Mouse (Mus musculus) stomach, postnatal 0 days (tissue): ENCODE results near the gene Gm49721. TPM values are rescaled to one million over a fixed set of nuclear protein-coding genes. Genes with fewer than 3 reads are reported as not detected.
"Not testable (repeated sequence)": the region's sequence is repeated elsewhere in the genome, so short reads cannot be mapped to it uniquely, and the experiment has no call there.

Experiments
- ATAC-seq: fragments of 200-750 bp; cut with Nextera tagmentation; 2 replicates; pipeline ENCODE4 v1.8.0; 2017; ENCODE audit not compliant: low FRiP score, low TSS enrichment
- DNase-seq: peaks from one replicate; pipeline ENCODE4 v3.0.0-alpha.2; 2016; ENCODE audit warnings: low spot score
- H3K27ac ChIP-seq: fragments of 300-500 bp; sonication (generic); replicated peaks from 2 replicates; pipeline ENCODE4 v1.5.1; 2014; ENCODE audit warnings: mild to moderate bottlenecking, control low read depth
- H3K27me3 ChIP-seq: fragments of 300-500 bp; sonication (generic); 2 replicates; pipeline ENCODE4 v1.6.1; 2014; ENCODE audit warnings: low read length; ENCODE audit not compliant: control insufficient read depth, insufficient read depth
- H3K36me3 ChIP-seq: fragments of 300-500 bp; sonication (generic); 2 replicates; pipeline ENCODE4 v1.6.1; 2014; ENCODE audit warnings: low read length, mixed read lengths; ENCODE audit not compliant: control insufficient read depth, insufficient read depth
- H3K4me1 ChIP-seq: fragments of 300-500 bp; sonication (generic); replicated peaks from 2 replicates; pipeline ENCODE4 v1.6.1; 2014; ENCODE audit warnings: antibody characterized with exemption; ENCODE audit not compliant: control insufficient read depth, insufficient read depth
- H3K4me2 ChIP-seq: fragments of 300-500 bp; sonication (generic); replicated peaks from 2 replicates; pipeline ENCODE4 v1.6.1; 2014; ENCODE audit warnings: low read depth, mild to moderate bottlenecking, control low read depth, moderate library complexity
- H3K4me3 ChIP-seq: fragments of 300-500 bp; sonication (generic); 2 replicates; pipeline ENCODE4 v1.5.1; 2014; ENCODE audit warnings: low read depth, low read length, control low read depth
- H3K9ac ChIP-seq: fragments of 300-500 bp; sonication (generic); 2 replicates; pipeline ENCODE4 v1.6.1; 2014; ENCODE audit warnings: mild to moderate bottlenecking, low read length, control low read depth, mixed read lengths
- H3K9me3 ChIP-seq: fragments of 300-500 bp; sonication (generic); 2 replicates; pipeline ENCODE4 v1.6.1; 2016; ENCODE audit warnings: low read length; ENCODE audit not compliant: control insufficient read depth
- CTCF ChIP-seq: IDR thresholded peaks from 2 replicates; pipeline ENCODE4 v1.5.1; 2016; ENCODE audit warnings: antibody characterized with exemption, low read depth, mild to moderate bottlenecking, moderate library complexity
- WGBS: fragments of 180-500 bp; shearing (Covaris S2); extraction: QIAGEN DNeasy Blood & Tissue Kit; methylation state at CpG from one replicate; pipeline ENCODE4 v1.1.7; 2014; 5-methylcytosine and 5-hydroxymethylcytosine counted together
- polyA plus RNA-seq: library from polyadenylated mRNA; unstranded; fragments of >200 nt; fragmentation: Nextera tagmentation; extraction: Ambion mirVana; gene quantifications from 2 replicates; pipeline ENCODE4 v1.2.1, GENCODE M21; 2015

Gene Gm49721
- polyA plus RNA-seq, 1 experiment from 2014 or later: 0.17 TPM

DNA sequence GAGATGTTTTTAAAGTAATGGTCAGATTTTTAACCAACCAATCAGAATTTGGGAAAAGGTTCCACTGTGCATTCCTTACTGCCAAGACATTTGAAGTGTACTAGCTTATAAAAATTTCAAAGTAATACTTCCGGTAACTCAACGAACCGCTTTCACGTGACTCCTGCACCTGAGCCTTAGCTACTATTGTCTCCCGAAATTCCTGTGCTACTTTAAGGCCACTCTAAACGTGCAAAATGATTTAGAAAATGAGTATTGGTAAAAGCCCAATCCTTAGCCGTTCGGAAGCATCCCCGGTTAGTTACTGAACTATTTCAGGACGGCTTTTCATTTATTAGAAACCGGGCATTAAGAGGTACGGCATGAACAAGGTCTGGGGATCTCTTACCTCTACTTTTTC, 18.4 kb upstream of the Gm49721 start:
- not testable (repeated sequence) for H3K9me3 ChIP-seq, H3K9ac ChIP-seq, ATAC-seq, H3K27ac ChIP-seq, H3K27me3 ChIP-seq, H3K36me3 ChIP-seq, DNase-seq, H3K4me1 ChIP-seq
- 0% methylated on average over 12 of the region's 12 CpGs for WGBS
- H3K4me3 ChIP-seq: peak overlapping the region; percentile 48
- peak overlapping the region; percentile 43 for H3K4me2 ChIP-seq

DNA sequence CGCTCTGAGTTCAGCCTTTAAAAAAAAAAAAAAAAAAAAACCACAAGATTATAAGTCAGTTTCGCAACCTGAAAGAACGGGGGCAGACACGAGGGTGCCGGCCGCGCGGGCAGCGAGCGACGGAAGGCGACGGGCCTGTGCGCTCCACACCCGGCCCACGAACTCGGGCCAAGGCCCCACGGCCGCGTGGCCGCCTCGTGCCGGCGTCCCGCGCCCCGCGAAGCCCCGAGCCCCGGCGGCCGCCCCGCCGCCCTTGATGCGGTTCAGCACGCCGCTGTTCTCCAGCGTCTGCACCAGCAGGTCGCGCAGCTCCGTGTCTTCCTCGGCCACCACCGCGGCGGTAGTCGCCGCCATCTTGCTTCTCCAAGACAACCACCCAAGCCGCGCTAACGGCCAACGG, 17.9 kb upstream of the Gm49721 start, which contains the start of gene Tagap1:
TSS of gene Tagap1 (minus strand) at position 381 of the 400 bp plus-strand sequence.
- WGBS: under 1% methylated on average over 36 of the region's 51 CpGs
- Histone ChIP-seq H3K4me2 (peak within 1 kb of the TSS; percentile 43), H3K4me3 (peak within 1 kb of the TSS; percentile 48)
- not testable (repeated sequence) for H3K9me3 ChIP-seq, H3K9ac ChIP-seq, H3K36me3 ChIP-seq, H3K27me3 ChIP-seq, H3K4me1 ChIP-seq, ATAC-seq, H3K27ac ChIP-seq
- DNase-seq: peak; percentile 32

DNA sequence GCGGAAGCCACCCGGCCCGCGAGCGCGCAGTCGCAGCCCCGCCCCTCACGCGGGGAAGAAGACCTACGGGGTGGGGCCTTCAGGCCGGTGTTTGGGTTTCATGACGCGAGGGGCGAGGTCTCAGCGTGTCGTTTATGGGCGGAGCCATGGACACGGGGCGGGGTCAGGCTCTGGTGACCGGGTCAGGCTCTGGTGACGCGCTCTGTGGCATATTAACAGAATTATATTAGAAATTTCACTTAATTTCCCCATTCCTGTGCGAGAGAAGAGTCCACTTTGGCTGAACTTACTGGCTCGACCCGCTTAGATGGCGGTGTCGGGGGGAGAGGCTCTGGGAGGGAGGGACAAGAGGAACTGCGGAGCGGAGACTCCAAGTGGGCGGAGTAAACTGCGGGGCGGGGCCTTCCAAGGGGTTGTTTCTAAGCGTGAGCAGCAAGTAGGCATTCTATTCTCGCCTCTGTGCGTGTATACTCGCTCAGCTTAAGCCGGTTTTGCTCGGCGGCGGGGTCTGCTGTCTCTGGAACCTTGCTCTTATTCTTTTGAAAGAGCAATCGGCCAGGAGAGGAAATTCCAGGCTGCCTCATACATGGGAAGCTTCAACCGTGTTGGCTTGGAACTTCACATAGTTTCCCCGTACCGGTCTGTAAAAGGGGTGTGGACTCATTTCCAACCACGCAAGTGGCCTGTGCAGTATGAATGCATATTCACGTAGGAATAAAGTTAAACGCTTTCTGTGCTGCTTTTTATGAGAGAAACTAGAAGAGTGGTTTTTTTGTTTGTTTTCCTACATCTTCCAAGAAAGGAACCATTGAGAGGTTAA, 17.3 kb upstream of the Gm49721 start:
- H3K4me1 ChIP-seq, H3K36me3 ChIP-seq, H3K27me3 ChIP-seq, H3K27ac ChIP-seq, H3K9ac ChIP-seq, H3K9me3 ChIP-seq: not testable (repeated sequence)
- ATAC-seq (peak; percentile 98), DNase-seq (peak; percentile 20)
- 1% methylated on average over 14 of the region's 48 CpGs for WGBS
- Histone ChIP-seq H3K4me2 (0 out of 2 replicates have a peak overlapping the region, but pooled peaks have one; percentile 37), H3K4me3 (peak overlapping the region; percentile 8; the same call in 1 of the 2 replicates)

DNA sequence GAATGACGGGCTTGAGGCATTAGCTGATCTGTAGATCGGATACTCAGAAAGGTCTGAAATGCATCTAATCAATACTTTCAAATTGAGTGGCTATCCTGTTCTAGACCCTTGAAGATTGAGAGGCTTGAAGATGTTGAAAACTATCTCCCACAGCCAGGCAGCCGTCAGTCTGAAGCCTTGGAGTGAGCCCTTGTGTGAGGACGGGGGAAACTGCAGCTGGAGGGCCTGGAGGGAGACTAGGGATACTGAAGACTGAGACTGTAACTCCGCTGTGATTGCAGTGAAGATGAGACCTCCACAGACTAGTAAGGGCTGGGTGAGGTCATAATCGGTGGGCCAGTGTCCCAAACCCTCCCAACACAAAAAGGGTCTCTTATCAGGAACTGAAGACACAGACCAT, 16.4 kb upstream of the Gm49721 start:
- H3K27me3 ChIP-seq, H3K9me3 ChIP-seq, H3K27ac ChIP-seq, H3K4me1 ChIP-seq, H3K4me3 ChIP-seq, DNase-seq, H3K36me3 ChIP-seq, H3K4me2 ChIP-seq, H3K9ac ChIP-seq, ATAC-seq: not testable (repeated sequence)
- WGBS: 62% methylated on average over 3 of the region's 6 CpGs

DNA sequence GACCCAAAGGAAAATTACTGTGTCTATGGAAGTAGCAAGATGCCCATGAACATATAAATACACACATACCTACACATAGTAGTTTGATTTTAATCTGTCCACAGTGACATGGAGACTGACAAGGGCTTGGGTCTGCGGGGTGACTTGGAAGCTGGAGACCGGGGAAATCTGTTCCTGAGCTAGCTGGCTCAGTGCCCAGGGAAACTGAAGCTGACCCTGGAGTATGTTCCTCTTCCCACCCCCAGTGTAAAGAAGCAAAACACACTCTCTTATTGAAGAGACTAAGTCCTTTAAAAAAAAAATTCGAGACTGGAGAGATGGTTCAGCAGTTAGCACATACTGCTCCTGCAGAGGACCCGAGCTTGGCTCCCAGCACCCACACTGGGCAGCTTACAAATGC, 15.8 kb upstream of the Gm49721 start:
- 41% methylated on average over 4 of the region's 4 CpGs for WGBS
- DNase-seq: peak; percentile 17
- not testable (repeated sequence) for H3K9me3 ChIP-seq

DNA sequence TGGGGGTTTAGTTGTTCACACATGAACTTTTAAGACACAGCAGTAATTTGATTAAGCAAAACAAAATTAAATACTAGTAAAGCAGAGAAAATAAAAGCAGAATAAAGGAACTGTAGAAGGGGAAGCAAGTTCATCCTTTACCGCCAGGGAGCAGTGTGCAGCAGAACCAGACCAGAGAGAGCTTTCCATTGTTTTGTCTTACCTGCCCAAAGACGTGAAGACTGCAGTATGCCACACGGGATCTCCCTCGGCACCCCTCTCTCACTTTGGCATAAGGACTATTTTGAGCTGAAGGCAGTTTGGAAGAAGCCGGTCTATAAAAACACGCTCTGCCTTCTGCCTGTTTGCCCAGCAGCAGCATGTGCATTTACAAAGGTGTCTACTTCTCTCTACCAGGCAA, 13.3 kb upstream of the Gm49721 start:
- not testable (repeated sequence) for ATAC-seq, H3K27me3 ChIP-seq, H3K36me3 ChIP-seq, H3K9me3 ChIP-seq, H3K9ac ChIP-seq, H3K27ac ChIP-seq, H3K4me2 ChIP-seq, H3K4me3 ChIP-seq, H3K4me1 ChIP-seq
- DNase-seq: peak; percentile 35
- TF ChIP-seq CTCF: peak; percentile 64
- WGBS: 22% methylated on average over 6 of the region's 6 CpGs

More for the DNA sequence above, 15.8 kb upstream of the Gm49721 start:
- not testable (repeated sequence) for H3K27ac ChIP-seq, H3K36me3 ChIP-seq, H3K4me2 ChIP-seq, H3K4me3 ChIP-seq, H3K4me1 ChIP-seq, H3K27me3 ChIP-seq, H3K9ac ChIP-seq, ATAC-seq

DNA sequence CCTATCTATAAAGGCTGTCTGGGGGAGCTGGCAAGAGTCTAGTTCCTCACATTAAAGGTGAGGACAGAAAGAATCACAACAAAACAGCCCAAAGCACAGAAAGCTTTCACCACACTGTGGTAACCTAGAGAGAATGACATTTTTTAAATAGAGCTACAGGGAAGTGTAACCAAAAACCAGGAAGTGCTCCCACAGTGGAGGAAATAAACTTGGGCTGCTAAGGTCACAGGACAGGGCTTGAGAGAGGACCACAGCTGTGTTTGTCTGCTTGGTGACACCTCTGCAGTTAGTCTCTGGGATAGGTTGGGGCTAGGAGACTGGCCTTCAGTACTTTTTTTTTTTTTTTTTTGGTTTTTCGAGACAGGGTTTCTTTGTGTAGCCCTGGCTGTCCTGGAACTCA, 11.0 kb upstream of the Gm49721 start:
- no CpG with 5 or more reads among the region's 1 CpGs for WGBS
- not testable (repeated sequence) for H3K4me2 ChIP-seq, H3K9ac ChIP-seq, H3K36me3 ChIP-seq, DNase-seq, H3K27me3 ChIP-seq, H3K4me1 ChIP-seq, H3K4me3 ChIP-seq, ATAC-seq, H3K27ac ChIP-seq, H3K9me3 ChIP-seq

DNA sequence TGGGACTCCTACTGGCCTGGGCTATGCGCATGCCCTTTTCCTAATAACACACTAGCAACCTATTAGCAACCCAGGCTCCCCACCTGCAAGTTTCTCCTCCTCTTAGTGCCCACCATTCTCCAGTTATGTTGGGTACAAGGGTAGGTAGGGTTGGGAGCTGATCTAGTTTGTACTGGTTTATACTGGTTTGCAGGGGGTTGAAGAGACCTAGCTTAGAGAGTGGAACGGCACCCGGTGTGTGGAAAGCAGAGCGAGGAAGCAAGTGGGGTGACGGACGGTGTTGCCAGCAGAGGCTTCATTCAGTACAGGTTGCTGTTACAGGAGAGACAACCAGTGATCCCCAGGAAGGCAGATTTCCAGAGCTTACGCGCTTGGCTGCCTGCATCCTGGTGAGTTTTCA, 8.4 kb upstream of the Gm49721 start, which contains the start of gene Rnaset2b:
TSS of gene Rnaset2b (plus strand) at position 301 of the 400 bp plus-strand sequence.
- not testable (repeated sequence) for H3K9me3 ChIP-seq, H3K4me3 ChIP-seq, ATAC-seq, H3K27me3 ChIP-seq, H3K36me3 ChIP-seq, H3K4me2 ChIP-seq, DNase-seq, H3K4me1 ChIP-seq, H3K27ac ChIP-seq, H3K9ac ChIP-seq
- WGBS: no CpG with 5 or more reads among the region's 8 CpGs

DNA sequence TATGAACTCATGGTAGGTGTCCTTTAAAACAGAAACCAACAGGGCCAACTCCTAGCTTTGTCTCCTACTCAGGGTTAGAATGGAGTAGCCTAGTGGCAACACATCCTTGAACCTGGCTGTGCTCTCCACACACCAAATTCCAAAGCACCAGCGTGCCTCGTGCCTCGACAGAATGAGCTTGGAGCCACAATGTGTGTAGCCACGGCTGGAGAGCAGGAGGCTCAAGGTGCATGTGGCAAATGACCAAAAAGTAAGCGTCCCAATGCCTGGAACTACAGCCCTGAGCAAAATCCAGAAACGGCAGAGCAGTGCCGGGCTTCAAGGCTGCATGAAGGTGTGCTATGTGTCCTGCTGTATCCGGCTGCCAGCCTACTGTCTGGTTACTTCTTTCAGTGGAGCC, 7.5 kb upstream of the Gm49721 start:
- H3K4me2 ChIP-seq, ATAC-seq, H3K27me3 ChIP-seq, DNase-seq, H3K4me1 ChIP-seq, H3K9me3 ChIP-seq, H3K4me3 ChIP-seq, H3K27ac ChIP-seq, H3K36me3 ChIP-seq, H3K9ac ChIP-seq: not testable (repeated sequence)
- WGBS: 89% methylated on average over 8 of the region's 8 CpGs
